Mouse (Mus musculus) midbrain, embryonic 16.5 days (tissue): ENCODE results near the gene Olfr980. TPM values are rescaled to one million over a fixed set of nuclear protein-coding genes. Genes with fewer than 3 reads are reported as not detected.
"Not testable (repeated sequence)": the region's sequence is repeated elsewhere in the genome, so short reads cannot be mapped to it uniquely, and the experiment has no call there.

Experiments
- ATAC-seq: fragments of 200-750 bp; cut with Nextera tagmentation; 2 replicates; pipeline ENCODE4 v1.8.0; 2017; ENCODE audit warnings: moderate TSS enrichment
- H3K27ac ChIP-seq: fragments of 300-500 bp; sonication (generic); 2 replicates; pipeline ENCODE4 v1.5.1; 2014; ENCODE audit warnings: mild to moderate bottlenecking, low read length, mixed read lengths
- H3K27me3 ChIP-seq: fragments of 300-500 bp; sonication (generic); 2 replicates; pipeline ENCODE4 v1.6.1; 2014; ENCODE audit warnings: low read depth, low read length, mixed read lengths; ENCODE audit not compliant: control insufficient read depth, insufficient read depth
- H3K36me3 ChIP-seq: fragments of 300-500 bp; sonication (generic); 2 replicates; pipeline ENCODE4 v1.6.1; 2014; ENCODE audit warnings: mild to moderate bottlenecking, low read length, moderate library complexity, mixed read lengths; ENCODE audit not compliant: control insufficient read depth, insufficient read depth
- H3K4me1 ChIP-seq: fragments of 300-500 bp; sonication (generic); 2 replicates; pipeline ENCODE4 v1.6.1; 2014; ENCODE audit warnings: mild to moderate bottlenecking, low read length, mixed read lengths; ENCODE audit not compliant: control insufficient read depth, insufficient read depth
- H3K4me2 ChIP-seq: fragments of 300-500 bp; sonication (generic); 2 replicates; pipeline ENCODE4 v1.6.1; 2014; ENCODE audit warnings: mild to moderate bottlenecking, low read length, mixed read lengths
- H3K4me3 ChIP-seq: fragments of 300-500 bp; sonication (generic); 2 replicates; pipeline ENCODE4 v1.5.1; 2014; ENCODE audit warnings: low read depth, mild to moderate bottlenecking, low read length, moderate library complexity, mixed read lengths
- H3K9ac ChIP-seq: fragments of 300-500 bp; sonication (generic); 2 replicates; pipeline ENCODE4 v1.6.1; 2014; ENCODE audit warnings: low read depth, low read length, mixed read lengths
- H3K9me3 ChIP-seq: fragments of 300-500 bp; sonication (generic); replicated peaks from 2 replicates; pipeline ENCODE4 v1.6.1; 2014; ENCODE audit warnings: mild to moderate bottlenecking, low read length, mixed read lengths; ENCODE audit not compliant: control insufficient read depth, poor library complexity, severe bottlenecking
- WGBS: fragments of 180-500 bp; shearing (Covaris S2); extraction: QIAGEN DNeasy Blood & Tissue Kit; methylation state at CpG from one replicate; pipeline ENCODE4 v1.1.7; 2014; 5-methylcytosine and 5-hydroxymethylcytosine counted together
- polyA plus RNA-seq: library from polyadenylated mRNA; unstranded; fragments of >200 nt; fragmentation: Nextera tagmentation; extraction: Ambion mirVana; gene quantifications from 2 replicates; pipeline ENCODE4 v1.2.1, GENCODE M21; 2015

Gene Olfr980
- polyA plus RNA-seq: not detected in 2 replicates

DNA sequence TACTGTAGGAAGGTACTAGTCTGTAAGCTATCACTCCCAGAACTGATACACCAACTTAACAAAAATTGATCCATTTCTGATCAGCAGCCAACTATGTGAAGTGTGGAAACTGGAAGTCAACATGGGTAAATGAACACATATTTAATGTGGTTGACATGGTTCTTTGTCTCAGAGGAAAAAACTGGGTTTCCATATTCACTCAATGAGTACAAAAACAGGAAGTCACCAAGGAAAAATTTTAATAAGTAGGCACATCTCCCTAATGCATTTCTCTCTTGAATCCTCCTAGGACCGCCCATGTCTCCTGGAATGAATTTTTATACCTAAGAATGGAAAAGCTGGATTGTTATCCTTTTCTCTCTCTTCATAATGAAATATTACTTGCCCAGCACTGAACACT is at the start of gene Olfr980:
Gene Olfr980 (minus strand): TSS at position 101 of the 400 bp plus-strand sequence.
- no peak within 1 kb of the TSS for H3K9ac ChIP-seq
- H3K9me3 ChIP-seq: no peaks in the 10 kb centered on the region
- H3K4me2 ChIP-seq: no peak within 1 kb of the TSS
- no peak within 1 kb of the TSS for H3K4me3 ChIP-seq
- H3K27me3 ChIP-seq: no peaks in the 10 kb centered on the region
- H3K4me1 ChIP-seq: no peaks in the 10 kb centered on the region
- no peaks in the 10 kb centered on the region for H3K36me3 ChIP-seq
- WGBS: 91% methylated on average over 1 of the region's 1 CpGs
- no peak within 1 kb of the TSS for H3K27ac ChIP-seq
- ATAC-seq: no peak

DNA sequence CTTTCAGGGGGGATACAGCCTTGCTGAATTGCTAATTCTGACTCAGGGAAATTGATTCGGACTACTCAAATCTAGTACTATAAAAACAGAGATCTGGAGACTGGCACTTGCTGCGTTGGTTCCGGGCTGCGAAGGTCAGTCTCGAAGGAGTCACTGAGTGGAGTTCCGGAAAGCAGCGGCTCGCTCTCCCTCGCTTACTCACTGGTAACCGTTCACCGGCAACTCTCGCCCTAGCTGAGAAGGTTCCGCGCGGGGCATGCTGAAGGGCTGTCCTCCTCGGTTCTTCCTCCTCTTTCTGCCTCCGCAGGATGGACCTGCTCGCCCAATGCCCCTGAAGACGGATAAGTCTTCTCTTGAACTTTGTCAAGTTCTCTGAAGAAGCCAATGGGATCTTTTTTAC is 40.8 kb upstream of the Olfr980 start:
- Histone ChIP-seq H3K4me2 (no peak overlapping the region), H3K4me1 (no peaks in the 10 kb centered on the region), H3K36me3 (no peaks in the 10 kb centered on the region), H3K27me3 (no peaks in the 10 kb centered on the region), H3K4me3 (no peak overlapping the region), H3K9me3 (no peaks in the 10 kb centered on the region), H3K9ac (no peak overlapping the region), H3K27ac (no peak overlapping the region)
- ATAC-seq: no peak
- WGBS: 96% methylated on average over 19 of the region's 19 CpGs

DNA sequence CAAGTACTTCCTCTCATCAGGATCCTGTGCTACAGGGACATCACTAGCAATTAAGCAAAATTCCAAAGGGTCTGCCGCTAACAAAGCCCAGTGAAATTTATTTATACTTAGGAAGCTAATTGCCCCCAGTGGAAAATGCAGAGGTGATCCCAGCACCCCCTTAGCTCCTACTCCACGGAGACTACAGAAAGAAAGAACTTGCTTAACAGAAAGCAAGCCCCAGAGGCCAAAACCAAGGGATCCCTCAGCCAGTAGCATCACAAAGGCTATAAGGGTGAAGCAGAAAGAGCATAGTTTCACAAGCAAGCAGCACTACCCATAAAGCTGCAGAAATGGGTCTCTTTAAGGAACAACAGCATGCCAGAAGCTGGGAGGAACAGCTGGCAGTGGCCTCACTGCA is 11.8 kb upstream of the Olfr980 start, which contains the start of gene Olfr981:
Gene Olfr981 (plus strand): TSS at position 301 of the 400 bp plus-strand sequence.
- Histone ChIP-seq H3K36me3 (no peaks in the 10 kb centered on the region), H3K27ac (no peak within 1 kb of the TSS), H3K4me2 (no peak within 1 kb of the TSS), H3K27me3 (no peaks in the 10 kb centered on the region), H3K4me1 (no peaks in the 10 kb centered on the region), H3K9me3 (no peaks in the 10 kb centered on the region), H3K4me3 (no peak within 1 kb of the TSS), H3K9ac (no peak within 1 kb of the TSS)
- no peak for ATAC-seq
- 68% methylated on average over 2 of the region's 2 CpGs for WGBS

DNA sequence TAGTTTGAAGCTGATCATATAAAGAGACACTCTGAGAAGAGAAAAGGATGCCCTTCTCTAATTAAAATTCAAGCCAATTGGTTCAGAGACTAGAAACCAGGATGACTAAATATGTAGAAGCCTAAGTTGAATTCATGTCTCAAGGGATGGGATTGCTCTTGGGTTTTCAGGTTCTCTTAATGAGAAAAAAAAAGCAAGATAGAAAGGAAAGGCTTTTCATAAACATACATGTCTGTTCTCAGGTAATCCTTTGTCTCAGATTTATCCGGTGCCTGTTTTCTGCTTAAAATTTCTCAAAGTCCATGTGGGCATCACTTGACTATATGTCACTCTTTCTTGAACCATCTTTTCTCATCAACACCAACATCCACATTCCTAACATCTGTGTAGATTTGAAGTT is 6.0 kb downstream of the Olfr980 start, which contains the start of gene Olfr979:
Gene Olfr979 (minus strand): TSS at position 101 of the 400 bp plus-strand sequence.
- Histone ChIP-seq H3K4me2 (no peak within 1 kb of the TSS), H3K27ac (no peak within 1 kb of the TSS), H3K27me3 (no peaks in the 10 kb centered on the region), H3K4me1 (no peaks in the 10 kb centered on the region), H3K9ac (no peak within 1 kb of the TSS), H3K4me3 (no peak within 1 kb of the TSS), H3K36me3 (no peaks in the 10 kb centered on the region), H3K9me3 (no peaks in the 10 kb centered on the region)
- ATAC-seq: no peak
- WGBS: 95% methylated on average over 1 of the region's 1 CpGs

DNA sequence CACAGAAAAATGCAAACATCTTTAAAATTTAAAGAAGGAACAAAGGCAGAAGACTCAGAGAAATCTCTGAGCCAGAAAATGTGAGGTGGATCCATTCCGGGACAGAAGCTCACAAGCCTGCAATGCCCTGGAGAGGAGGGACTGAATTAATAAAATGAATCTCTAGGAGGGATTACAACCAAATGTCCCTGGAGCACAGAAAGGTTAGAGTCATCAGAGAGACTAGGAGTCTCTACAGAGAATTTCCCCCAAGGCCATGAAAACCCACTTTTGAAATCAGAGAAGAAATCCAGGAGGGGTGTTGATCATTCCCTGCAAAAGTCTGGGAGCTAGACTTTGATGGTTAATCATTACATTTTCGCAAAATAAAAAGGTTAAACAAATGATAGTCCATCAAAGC is 17.6 kb downstream of the Olfr980 start, which contains the start of gene Olfr978:
Gene Olfr978 (plus strand): TSS at position 301 of the 400 bp plus-strand sequence.
- Histone ChIP-seq H3K36me3 (no peaks in the 10 kb centered on the region), H3K9ac (no peak within 1 kb of the TSS), H3K27ac (no peak within 1 kb of the TSS), H3K4me1 (no peaks in the 10 kb centered on the region), H3K4me2 (no peak within 1 kb of the TSS), H3K9me3 (no peaks in the 10 kb centered on the region), H3K27me3 (no peaks in the 10 kb centered on the region), H3K4me3 (no peak within 1 kb of the TSS)
- no peak for ATAC-seq
- WGBS: 80% methylated on average over 2 of the region's 2 CpGs

DNA sequence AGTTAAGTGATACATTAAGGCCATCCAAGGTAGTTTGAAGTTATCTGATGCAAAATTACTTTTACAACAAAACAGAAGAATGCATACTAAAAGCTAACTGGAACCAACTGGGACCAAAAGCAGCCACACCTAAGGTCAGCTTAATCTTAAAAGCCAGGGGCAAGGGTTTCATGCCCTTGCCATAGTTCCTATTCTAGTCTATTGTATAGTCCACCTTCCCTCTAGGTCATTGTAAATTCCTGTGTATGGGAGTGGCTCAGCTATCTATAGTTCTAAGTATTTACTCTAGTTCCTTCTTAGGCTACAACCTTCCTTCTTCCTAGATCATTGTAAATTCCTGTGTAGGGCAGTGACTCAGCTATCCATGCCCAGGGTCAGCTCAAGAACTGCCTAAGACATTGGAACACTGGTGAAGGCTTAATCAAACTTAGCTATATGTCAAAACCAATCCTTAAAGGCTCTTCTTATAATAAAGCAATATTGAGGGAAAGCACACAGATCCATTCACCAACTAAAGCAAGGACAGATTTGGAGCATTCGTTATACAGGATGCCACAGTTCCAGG is 32.7 kb downstream of the Olfr980 start:
- not testable (repeated sequence) for H3K9ac ChIP-seq, ATAC-seq, H3K4me1 ChIP-seq, H3K36me3 ChIP-seq, H3K4me2 ChIP-seq, H3K9me3 ChIP-seq, H3K27me3 ChIP-seq, H3K4me3 ChIP-seq, H3K27ac ChIP-seq
- WGBS: 95% methylated on average over 1 of the region's 1 CpGs

DNA sequence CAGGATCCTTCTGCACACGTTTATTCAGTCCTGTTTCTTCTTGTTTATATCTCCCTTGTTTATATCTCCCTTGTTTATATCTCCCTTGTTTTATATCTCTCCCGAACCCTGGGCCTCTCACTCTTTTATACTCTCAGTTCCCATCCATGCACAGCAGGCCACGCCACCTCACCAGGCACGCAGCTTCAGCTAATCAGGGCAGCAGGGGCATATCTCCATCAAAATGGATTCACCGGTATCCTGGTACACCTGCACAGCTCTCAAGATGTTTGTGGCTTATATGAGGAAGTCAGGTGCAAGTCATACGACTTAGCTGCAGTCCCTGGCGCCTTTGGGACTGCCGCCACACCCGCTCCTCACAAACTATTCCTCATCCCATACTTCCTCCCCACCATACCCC is 48.3 kb downstream of the Olfr980 start, which contains the start of gene Olfr976:
Gene Olfr976 (minus strand): TSS at position 101 of the 400 bp plus-strand sequence.
- H3K4me1 ChIP-seq: not testable (repeated sequence)

More for the DNA sequence above, 48.3 kb downstream of the Olfr980 start, which contains the start of gene Olfr976:
- not testable (repeated sequence) for H3K4me2 ChIP-seq, H3K36me3 ChIP-seq, H3K27me3 ChIP-seq, H3K27ac ChIP-seq, H3K4me3 ChIP-seq, H3K9me3 ChIP-seq, ATAC-seq, H3K9ac ChIP-seq
- WGBS: 88% methylated on average over 6 of the region's 9 CpGs

Other genes with a start within 250 kb of the Olfr980 start
- not detected in 2 replicates for gene Olfr968, start 226.3 kb downstream of the Olfr980 start, polyA plus RNA-seq
- not detected in 2 replicates for gene Olfr969, start 218.6 kb downstream of the Olfr980 start, polyA plus RNA-seq
- not detected in 2 replicates for gene Olfr970, start 200.7 kb downstream of the Olfr980 start, polyA plus RNA-seq
- gene Olfr971, start 172.7 kb downstream of the Olfr980 start, polyA plus RNA-seq: not detected in 2 replicates
- not detected in 2 replicates for gene Olfr972, start 143.2 kb downstream of the Olfr980 start, polyA plus RNA-seq
- gene Olfr229, start 102.2 kb downstream of the Olfr980 start, polyA plus RNA-seq: not detected in 2 replicates
- gene Olfr974, start 72.1 kb downstream of the Olfr980 start, polyA plus RNA-seq: not detected in 2 replicates
- not detected in 2 replicates for gene Olfr975, start 57.5 kb downstream of the Olfr980 start, polyA plus RNA-seq
- gene Olfr976, start 48.4 kb downstream of the Olfr980 start, polyA plus RNA-seq: not detected in 2 replicates
- not detected in 2 replicates for gene Olfr978, start 17.5 kb downstream of the Olfr980 start, polyA plus RNA-seq
- gene Olfr979, start 6.1 kb downstream of the Olfr980 start, polyA plus RNA-seq: not detected in 2 replicates
- gene Olfr981, start 11.9 kb upstream of the Olfr980 start, polyA plus RNA-seq: not detected in 2 replicates
- not detected in 2 replicates for gene Olfr982, start 64.2 kb upstream of the Olfr980 start, polyA plus RNA-seq
- gene Olfr983, start 84.0 kb upstream of the Olfr980 start, polyA plus RNA-seq: not detected in 2 replicates
- not detected in 2 replicates for gene Olfr984, start 104.6 kb upstream of the Olfr980 start, polyA plus RNA-seq
- not detected in 2 replicates for gene Olfr985, start 120.6 kb upstream of the Olfr980 start, polyA plus RNA-seq
- gene Tmem225, start 138.5 kb upstream of the Olfr980 start, polyA plus RNA-seq: not detected in 2 replicates
- not detected in 2 replicates for gene Olfr986, start 171.3 kb upstream of the Olfr980 start, polyA plus RNA-seq
- 13.1 and 13.6 TPM in 2 replicates for gene Zfp202, start 182.7 kb upstream of the Olfr980 start, polyA plus RNA-seq